Mouse (Mus musculus): ENCODE measurements around the gene Serinc1. TPM values are rescaled to one million over a fixed set of nuclear protein-coding genes. Genes with fewer than 3 reads are reported as not detected.

Serinc1 gene
- polyA plus RNA-seq (2015; fragmentation: Nextera tagmentation; extraction: Ambion mirVana): 153 and 163 TPM in 2 replicates

- Histone ChIP-seq H3K4me1 (ENCODE audit: insufficient read depth, low read length) (peaks cover 13% of the 10 kb centered on the region), H3K9me3 (ENCODE audit: low read length) (no peaks in the 10 kb centered on the region), H3K36me3 (ENCODE audit: insufficient read depth, low read length) (no peaks in the 10 kb centered on the region), H3K4me2 (replicated peaks; ENCODE audit: low read depth, low read length) (peak within 1 kb of the TSS; percentile 75), H3K9ac (replicated peaks; ENCODE audit: low read length) (peak within 1 kb of the TSS; percentile 88), H3K27ac (ENCODE audit: low read length) (peak within 1 kb of the TSS; percentile 79), H3K27me3 (ENCODE audit: insufficient read depth, low read length) (no peaks in the 10 kb centered on the region), H3K4me3 (ENCODE audit: low read length) (peak within 1 kb of the TSS; percentile 89)
- WGBS: 14% methylated on average over 43 of the region's 49 CpGs
- ATAC-seq (ENCODE audit: low FRiP score, low TSS enrichment): peak; percentile 100
Observed at GRCm38 (mm10) chr10:57532218-57533101, at the start of gene Serinc1. TSS of gene Serinc1 (minus strand) at chr10:57532530.

- Histone ChIP-seq H3K4me2 (replicated peaks; ENCODE audit: low read depth, low read length) (no peak overlapping the region), H3K36me3 (ENCODE audit: insufficient read depth, low read length) (no peaks in the 10 kb centered on the region), H3K4me3 (ENCODE audit: low read length) (no peak overlapping the region), H3K27ac (ENCODE audit: low read length) (no peak overlapping the region), H3K27me3 (ENCODE audit: insufficient read depth, low read length) (no peaks in the 10 kb centered on the region), H3K9ac (replicated peaks; ENCODE audit: low read length) (no peak overlapping the region), H3K9me3 (ENCODE audit: low read length) (no peaks in the 10 kb centered on the region), H3K4me1 (ENCODE audit: insufficient read depth, low read length) (no peaks in the 10 kb centered on the region)
- ATAC-seq (ENCODE audit: low FRiP score, low TSS enrichment): no peak
- 69% methylated on average over 2 of the region's 2 CpGs for WGBS
Observed at GRCm38 (mm10) chr10:57576721-57577120, 44.4 kb upstream of the Serinc1 start.

- ATAC-seq (ENCODE audit: low FRiP score, low TSS enrichment): no peak
- WGBS: 83% methylated on average over 4 of the region's 4 CpGs
- H3K27me3 ChIP-seq (ENCODE audit: insufficient read depth, low read length): no peaks in the 10 kb centered on the region
Observed at GRCm38 (mm10) chr10:57572130-57572529, 39.8 kb upstream of the Serinc1 start.

GRCm38 (mm10) chr10:57571211-57571730 lies 38.9 kb upstream of the Serinc1 start:
- H3K27ac ChIP-seq (ENCODE audit: low read length): no peak overlapping the region
- H3K4me2 ChIP-seq (replicated peaks; ENCODE audit: low read depth, low read length): no peak overlapping the region
- H3K4me3 ChIP-seq (ENCODE audit: low read length): no peak overlapping the region
- WGBS: 37% methylated on average over 8 of the region's 8 CpGs
- no peak overlapping the region for H3K9ac ChIP-seq (replicated peaks; ENCODE audit: low read length)
- H3K36me3 ChIP-seq (ENCODE audit: insufficient read depth, low read length): no peaks in the 10 kb centered on the region
- ATAC-seq (ENCODE audit: low FRiP score, low TSS enrichment): no peak
- no peaks in the 10 kb centered on the region for H3K9me3 ChIP-seq (ENCODE audit: low read length)
- H3K27me3 ChIP-seq (ENCODE audit: insufficient read depth, low read length): no peaks in the 10 kb centered on the region
- H3K4me1 ChIP-seq (ENCODE audit: insufficient read depth, low read length): no peaks in the 10 kb centered on the region

More at GRCm38 (mm10) chr10:57572130-57572529, 39.8 kb upstream of the Serinc1 start:
- no peak overlapping the region for H3K27ac ChIP-seq (ENCODE audit: low read length)
- H3K4me3 ChIP-seq (ENCODE audit: low read length): no peak overlapping the region
- H3K4me1 ChIP-seq (ENCODE audit: insufficient read depth, low read length): no peaks in the 10 kb centered on the region
- no peaks in the 10 kb centered on the region for H3K9me3 ChIP-seq (ENCODE audit: low read length)
- no peak overlapping the region for H3K9ac ChIP-seq (replicated peaks; ENCODE audit: low read length)
- H3K4me2 ChIP-seq (replicated peaks; ENCODE audit: low read depth, low read length): no peak overlapping the region
- no peaks in the 10 kb centered on the region for H3K36me3 ChIP-seq (ENCODE audit: insufficient read depth, low read length)

- no peak overlapping the region for H3K4me2 ChIP-seq (replicated peaks; ENCODE audit: low read depth, low read length)
- no peaks in the 10 kb centered on the region for H3K27me3 ChIP-seq (ENCODE audit: insufficient read depth, low read length)
- H3K36me3 ChIP-seq (ENCODE audit: insufficient read depth, low read length): no peaks in the 10 kb centered on the region
- 84% methylated on average over 13 of the region's 13 CpGs for WGBS
- no peak overlapping the region for H3K4me3 ChIP-seq (ENCODE audit: low read length)
- H3K4me1 ChIP-seq (ENCODE audit: insufficient read depth, low read length): no peaks in the 10 kb centered on the region
- H3K27ac ChIP-seq (ENCODE audit: low read length): no peak overlapping the region
- no peak overlapping the region for H3K9ac ChIP-seq (replicated peaks; ENCODE audit: low read length)
- no peaks in the 10 kb centered on the region for H3K9me3 ChIP-seq (ENCODE audit: low read length)
- ATAC-seq (ENCODE audit: low FRiP score, low TSS enrichment): no peak
Observed at GRCm38 (mm10) chr10:57569023-57569931, 36.9 kb upstream of the Serinc1 start.

GRCm38 (mm10) chr10:57566221-57566620 lies 33.9 kb upstream of the Serinc1 start:
- ATAC-seq (ENCODE audit: low FRiP score, low TSS enrichment): no peak

GRCm38 (mm10) chr10:57557597-57557996 lies 25.3 kb upstream of the Serinc1 start:
- no peaks in the 10 kb centered on the region for H3K36me3 ChIP-seq (ENCODE audit: insufficient read depth, low read length)
- H3K9ac ChIP-seq (replicated peaks; ENCODE audit: low read length): no peak overlapping the region
- no peaks in the 10 kb centered on the region for H3K27me3 ChIP-seq (ENCODE audit: insufficient read depth, low read length)
- H3K9me3 ChIP-seq (ENCODE audit: low read length): no peaks in the 10 kb centered on the region
- no peak for ATAC-seq (ENCODE audit: low FRiP score, low TSS enrichment)
- H3K4me1 ChIP-seq (ENCODE audit: insufficient read depth, low read length): no peaks in the 10 kb centered on the region
- 82% methylated on average over 5 of the region's 5 CpGs for WGBS
- no peak overlapping the region for H3K27ac ChIP-seq (ENCODE audit: low read length)
- no peak overlapping the region for H3K4me3 ChIP-seq (ENCODE audit: low read length)
- H3K4me2 ChIP-seq (replicated peaks; ENCODE audit: low read depth, low read length): no peak overlapping the region

More at GRCm38 (mm10) chr10:57566221-57566620, 33.9 kb upstream of the Serinc1 start:
- Histone ChIP-seq H3K9me3 (ENCODE audit: low read length) (no peaks in the 10 kb centered on the region), H3K36me3 (ENCODE audit: insufficient read depth, low read length) (no peaks in the 10 kb centered on the region), H3K4me3 (ENCODE audit: low read length) (no peak overlapping the region), H3K4me2 (replicated peaks; ENCODE audit: low read depth, low read length) (no peak overlapping the region), H3K27me3 (ENCODE audit: insufficient read depth, low read length) (no peaks in the 10 kb centered on the region), H3K27ac (ENCODE audit: low read length) (no peak overlapping the region), H3K9ac (replicated peaks; ENCODE audit: low read length) (no peak overlapping the region), H3K4me1 (ENCODE audit: insufficient read depth, low read length) (no peaks in the 10 kb centered on the region)
- 43% methylated on average over 1 of the region's 1 CpGs for WGBS

GRCm38 (mm10) chr10:57553719-57554118 lies 21.4 kb upstream of the Serinc1 start:
- H3K27ac ChIP-seq (ENCODE audit: low read length): no peak overlapping the region
- H3K36me3 ChIP-seq (ENCODE audit: insufficient read depth, low read length): no peaks in the 10 kb centered on the region
- no peak overlapping the region for H3K4me3 ChIP-seq (ENCODE audit: low read length)
- H3K4me2 ChIP-seq (replicated peaks; ENCODE audit: low read depth, low read length): no peak overlapping the region
- no peak overlapping the region for H3K9ac ChIP-seq (replicated peaks; ENCODE audit: low read length)
- 90% methylated on average over 1 of the region's 1 CpGs for WGBS
- ATAC-seq (ENCODE audit: low FRiP score, low TSS enrichment): no peak
- no peaks in the 10 kb centered on the region for H3K27me3 ChIP-seq (ENCODE audit: insufficient read depth, low read length)
- H3K9me3 ChIP-seq (ENCODE audit: low read length): no peaks in the 10 kb centered on the region
- no peaks in the 10 kb centered on the region for H3K4me1 ChIP-seq (ENCODE audit: insufficient read depth, low read length)

- Histone ChIP-seq H3K27ac (ENCODE audit: low read length) (no peak overlapping the region), H3K36me3 (ENCODE audit: insufficient read depth, low read length) (no peaks in the 10 kb centered on the region), H3K4me2 (replicated peaks; ENCODE audit: low read depth, low read length) (no peak overlapping the region), H3K27me3 (ENCODE audit: insufficient read depth, low read length) (no peaks in the 10 kb centered on the region), H3K4me1 (ENCODE audit: insufficient read depth, low read length) (no peaks in the 10 kb centered on the region), H3K9me3 (ENCODE audit: low read length) (no peaks in the 10 kb centered on the region), H3K9ac (replicated peaks; ENCODE audit: low read length) (no peak overlapping the region), H3K4me3 (ENCODE audit: low read length) (no peak overlapping the region)
- no peak for ATAC-seq (ENCODE audit: low FRiP score, low TSS enrichment)
- WGBS: 84% methylated on average over 4 of the region's 4 CpGs
Observed at GRCm38 (mm10) chr10:57549631-57550030, 17.3 kb upstream of the Serinc1 start.
